Mouse (Mus musculus): ENCODE data around the gene Pde1a. TPM values are rescaled to one million over a fixed set of nuclear protein-coding genes. Genes with fewer than 3 reads are reported as not detected.

The Pde1a gene
- polyA plus RNA-seq, 1 experiment from 2014 or later = 4.6 TPM

DNA sequence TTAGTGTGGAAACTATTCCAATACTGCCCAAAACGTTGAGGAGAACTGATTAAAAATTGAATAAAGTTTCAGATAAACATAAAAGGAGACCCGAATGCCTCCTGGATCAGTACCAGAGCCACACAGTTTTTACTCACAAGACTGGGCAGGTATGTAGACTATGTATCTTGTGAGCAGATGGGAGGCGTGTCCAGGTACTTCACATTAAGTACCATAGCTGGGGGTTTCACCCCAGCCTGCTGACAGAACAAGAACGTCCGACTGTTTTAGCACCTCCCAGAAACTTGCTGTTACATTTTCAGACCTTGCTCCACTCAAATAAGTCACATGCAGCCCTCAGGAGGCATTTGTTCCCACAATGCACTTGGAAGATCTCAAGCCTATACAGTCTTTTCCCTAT is 289.7 kb downstream of the Pde1a start:
- Histone ChIP-seq H3K4me2 (no peak overlapping the region), H3K36me3 (no peaks in the 10 kb centered on the region), H3K9ac (no peak overlapping the region), H3K27ac (no peak overlapping the region), H3K27me3 (no peaks in the 10 kb centered on the region), H3K4me3 (no peak overlapping the region), H3K9me3 (no peaks in the 10 kb centered on the region), H3K4me1 (replicated peaks) (no peaks in the 10 kb centered on the region)
- 81% methylated on average over 5 of the region's 5 CpGs for WGBS
- no peak for ATAC-seq (ENCODE audit: low FRiP score)

DNA sequence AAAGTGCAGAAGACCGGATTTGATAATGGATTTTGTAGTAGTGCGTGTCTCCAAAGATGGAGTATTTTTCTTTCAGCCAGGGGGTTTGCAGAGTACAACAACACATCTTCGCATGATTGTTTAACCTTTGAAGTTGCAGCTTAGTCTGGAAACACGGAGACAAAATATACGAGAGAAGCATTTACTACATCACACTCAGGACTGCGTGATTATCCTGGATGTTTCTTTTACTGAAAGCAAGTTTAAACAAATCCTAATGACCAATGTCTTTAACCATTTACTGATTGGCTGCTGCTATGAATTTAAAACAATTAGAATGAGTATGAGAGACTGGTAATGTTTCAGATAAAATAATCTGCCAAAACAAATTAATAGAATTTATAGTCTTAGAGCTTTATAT is 290.2 kb downstream of the Pde1a start:
- 86% methylated on average over 6 of the region's 6 CpGs for WGBS
- Histone ChIP-seq H3K27ac (no peak overlapping the region), H3K4me1 (replicated peaks) (no peaks in the 10 kb centered on the region), H3K27me3 (no peaks in the 10 kb centered on the region), H3K4me3 (no peak overlapping the region), H3K36me3 (no peaks in the 10 kb centered on the region), H3K4me2 (no peak overlapping the region), H3K9ac (no peak overlapping the region), H3K9me3 (no peaks in the 10 kb centered on the region)
- ATAC-seq (ENCODE audit: low FRiP score) = no peak

DNA sequence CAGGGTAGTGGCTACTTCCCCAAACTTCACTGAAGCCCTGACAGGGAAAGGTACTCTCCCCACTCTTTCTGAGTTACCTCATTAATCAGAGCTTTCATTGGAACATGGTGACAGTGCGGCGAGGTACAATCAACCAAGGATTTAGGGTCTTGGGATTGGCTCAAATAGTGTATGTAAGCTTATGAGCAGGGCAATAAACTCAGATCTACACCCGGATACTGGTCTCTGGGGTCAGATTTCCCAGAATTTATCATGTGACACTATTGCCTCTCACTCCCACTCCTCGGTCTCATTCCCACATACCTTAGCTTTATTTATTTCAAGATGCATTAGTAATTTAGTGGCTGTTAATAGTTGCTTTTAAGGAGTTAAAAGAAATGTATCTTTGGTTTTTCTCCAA is 303.4 kb downstream of the Pde1a start:
- Histone ChIP-seq H3K9me3 (no peaks in the 10 kb centered on the region), H3K4me1 (replicated peaks) (no peaks in the 10 kb centered on the region), H3K4me3 (no peak overlapping the region), H3K27ac (no peak overlapping the region), H3K27me3 (no peaks in the 10 kb centered on the region), H3K9ac (no peak overlapping the region), H3K36me3 (no peaks in the 10 kb centered on the region), H3K4me2 (no peak overlapping the region)
- WGBS = 89% methylated on average over 4 of the region's 4 CpGs
- ATAC-seq (ENCODE audit: low FRiP score) = no peak

DNA sequence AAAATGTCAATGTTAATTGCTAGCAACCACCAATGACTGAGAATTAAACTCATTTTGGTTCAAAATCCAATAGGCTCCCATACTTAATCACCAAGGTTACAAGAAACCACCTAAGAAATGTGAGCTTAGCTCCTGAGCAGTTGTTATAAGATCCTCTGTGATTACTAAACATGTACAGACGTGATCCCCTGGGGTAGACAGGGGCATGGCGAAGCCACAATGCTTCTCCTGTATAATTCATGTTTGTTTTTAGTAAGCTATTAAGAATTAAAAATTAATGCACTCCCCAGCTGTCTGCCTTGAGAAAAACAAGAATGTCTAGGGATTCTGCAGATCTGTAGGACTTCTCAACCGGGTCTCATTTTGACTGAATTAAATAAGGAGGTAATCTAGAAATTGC is 309.7 kb downstream of the Pde1a start:
- H3K4me2 ChIP-seq = no peak overlapping the region
- H3K36me3 ChIP-seq = no peaks in the 10 kb centered on the region
- no peak for ATAC-seq (ENCODE audit: low FRiP score)
- H3K27ac ChIP-seq = no peak overlapping the region
- H3K4me1 ChIP-seq (replicated peaks) = no peaks in the 10 kb centered on the region
- no peak overlapping the region for H3K9ac ChIP-seq
- 62% methylated on average over 3 of the region's 3 CpGs for WGBS
- H3K4me3 ChIP-seq = no peak overlapping the region
- H3K9me3 ChIP-seq = no peaks in the 10 kb centered on the region
- H3K27me3 ChIP-seq = no peaks in the 10 kb centered on the region

DNA sequence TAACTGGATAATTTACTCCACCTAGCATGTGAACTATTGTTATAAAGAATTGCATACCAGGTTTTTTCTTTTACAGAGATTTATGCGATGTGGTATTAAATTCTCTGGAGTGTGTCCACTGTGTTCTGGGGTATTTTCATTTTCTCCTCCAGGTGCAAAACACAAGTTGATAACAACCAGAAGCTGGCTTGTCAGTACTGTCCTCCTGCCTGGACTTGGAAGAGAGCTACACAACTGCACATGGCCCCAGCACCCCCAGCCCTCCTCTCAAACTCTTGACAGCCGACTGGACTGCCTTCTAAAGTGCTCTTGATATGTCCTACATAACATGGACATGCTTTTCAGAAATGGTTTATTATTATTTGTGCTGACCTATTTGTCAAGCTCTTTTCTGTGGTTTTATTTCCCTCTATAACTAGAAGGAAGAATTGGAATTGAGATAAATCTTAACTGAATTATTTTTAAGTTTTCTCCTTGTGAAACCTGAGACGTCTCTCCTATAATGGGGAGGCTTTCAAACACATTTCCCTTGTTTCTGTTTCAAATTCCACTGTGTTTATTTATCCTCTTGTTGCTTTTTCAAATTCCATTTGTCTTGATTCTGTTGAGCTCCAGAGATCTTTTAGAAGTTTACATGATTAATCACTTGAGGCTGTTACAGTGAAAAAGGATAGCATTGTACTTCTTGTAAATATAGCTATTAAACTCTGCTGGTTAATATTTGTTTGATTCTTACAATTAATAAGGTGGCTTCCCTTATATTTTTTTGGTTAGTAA is 313.4 kb downstream of the Pde1a start:
- Histone ChIP-seq H3K36me3 (no peaks in the 10 kb centered on the region), H3K9me3 (no peaks in the 10 kb centered on the region), H3K4me2 (no peak overlapping the region), H3K4me1 (replicated peaks) (no peaks in the 10 kb centered on the region), H3K9ac (no peak overlapping the region), H3K27ac (no peak overlapping the region), H3K27me3 (no peaks in the 10 kb centered on the region), H3K4me3 (no peak overlapping the region)
- WGBS = 72% methylated on average over 3 of the region's 3 CpGs
- ATAC-seq (ENCODE audit: low FRiP score) = no peak

DNA sequence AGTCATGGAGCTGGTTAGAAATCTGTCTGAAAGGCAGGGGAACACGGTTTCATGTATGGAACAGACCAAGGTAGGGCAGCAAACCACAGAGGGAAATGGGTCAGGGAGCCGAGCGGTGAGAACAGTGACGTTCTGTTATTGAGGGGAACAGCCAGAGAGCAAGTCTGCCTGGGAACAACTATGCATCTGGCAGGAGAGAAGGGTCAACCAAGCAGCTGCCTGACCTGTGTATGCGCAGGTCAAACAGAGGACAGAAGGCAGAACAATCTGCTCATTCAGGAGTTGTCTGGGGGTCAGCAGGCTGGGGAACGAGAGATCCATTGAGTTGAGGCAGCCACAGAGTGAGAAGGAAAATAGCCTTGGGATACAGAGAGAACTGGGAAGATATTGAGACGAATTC is 330.6 kb downstream of the Pde1a start:
- Histone ChIP-seq H3K9me3 (no peaks in the 10 kb centered on the region), H3K4me3 (no peak overlapping the region), H3K4me1 (replicated peaks) (peaks cover 3% of the 10 kb centered on the region; the same call in 1 of the 2 replicates), H3K4me2 (no peak overlapping the region), H3K9ac (no peak overlapping the region), H3K27me3 (no peaks in the 10 kb centered on the region), H3K27ac (no peak overlapping the region), H3K36me3 (no peaks in the 10 kb centered on the region)
- no peak for ATAC-seq (ENCODE audit: low FRiP score)
- 8% methylated on average over 7 of the region's 7 CpGs for WGBS

DNA sequence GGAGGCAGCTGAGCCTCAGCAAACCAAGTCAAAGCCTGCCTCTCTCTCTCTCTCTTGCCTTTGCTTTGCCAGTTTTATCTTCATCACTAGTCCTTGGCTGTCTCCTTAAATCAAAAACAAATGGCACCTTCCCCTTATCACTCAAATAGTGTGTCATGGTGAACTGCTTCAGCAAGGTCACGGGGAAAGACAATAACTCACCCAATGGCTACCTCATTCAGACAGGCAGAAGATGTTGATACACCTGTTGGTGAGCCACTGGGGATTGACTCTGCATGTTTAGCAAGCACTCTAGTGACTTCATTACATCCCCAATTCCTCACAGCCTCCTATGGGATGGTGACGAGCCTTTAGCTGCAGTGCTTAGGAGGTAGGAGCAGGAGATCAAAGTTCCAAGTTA is 331.8 kb downstream of the Pde1a start:
- 55% methylated on average over 2 of the region's 2 CpGs for whole genome bisulfite sequencing
- H3K36me3 ChIP-seq = no peaks in the 10 kb centered on the region
- no peak overlapping the region for H3K4me2 ChIP-seq
- no peak overlapping the region for H3K4me3 ChIP-seq
- H3K4me1 ChIP-seq (replicated peaks) = peaks cover 3% of the 10 kb centered on the region; the same call in 1 of the 2 replicates
- no peaks in the 10 kb centered on the region for H3K27me3 ChIP-seq
- ATAC-seq (ENCODE audit: low FRiP score) = no peak
- no peak overlapping the region for H3K27ac ChIP-seq
- H3K9me3 ChIP-seq = no peaks in the 10 kb centered on the region
- H3K9ac ChIP-seq = no peak overlapping the region

DNA sequence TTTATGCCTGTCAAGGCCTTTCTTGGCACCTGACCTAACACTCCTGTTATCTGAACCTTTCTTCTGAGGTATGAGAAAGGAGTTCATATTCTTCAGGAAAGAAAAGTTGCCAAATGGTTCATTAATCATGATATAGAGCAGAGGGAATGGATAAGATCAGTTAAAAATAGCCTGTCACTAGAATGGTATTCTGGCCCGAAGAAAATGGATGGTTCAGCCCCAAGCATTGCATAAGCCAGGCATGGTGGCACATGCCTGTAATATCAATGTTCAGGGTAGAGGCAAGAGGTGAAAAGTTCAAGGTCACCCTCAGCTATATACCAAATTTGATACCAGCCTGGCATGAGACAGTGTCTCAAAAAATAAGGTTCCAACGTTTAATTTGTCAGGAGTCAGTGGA is 336.1 kb downstream of the Pde1a start:
- no peaks in the 10 kb centered on the region for H3K36me3 ChIP-seq
- no peak overlapping the region for H3K27ac ChIP-seq
- ATAC-seq (ENCODE audit: low FRiP score) = no peak
- H3K27me3 ChIP-seq = no peaks in the 10 kb centered on the region
- no peak overlapping the region for H3K4me2 ChIP-seq
- WGBS = 79% methylated on average over 2 of the region's 2 CpGs
- no peaks in the 10 kb centered on the region for H3K9me3 ChIP-seq
- no peaks in the 10 kb centered on the region for H3K4me1 ChIP-seq (replicated peaks)
- no peak overlapping the region for H3K4me3 ChIP-seq
- no peak overlapping the region for H3K9ac ChIP-seq

DNA sequence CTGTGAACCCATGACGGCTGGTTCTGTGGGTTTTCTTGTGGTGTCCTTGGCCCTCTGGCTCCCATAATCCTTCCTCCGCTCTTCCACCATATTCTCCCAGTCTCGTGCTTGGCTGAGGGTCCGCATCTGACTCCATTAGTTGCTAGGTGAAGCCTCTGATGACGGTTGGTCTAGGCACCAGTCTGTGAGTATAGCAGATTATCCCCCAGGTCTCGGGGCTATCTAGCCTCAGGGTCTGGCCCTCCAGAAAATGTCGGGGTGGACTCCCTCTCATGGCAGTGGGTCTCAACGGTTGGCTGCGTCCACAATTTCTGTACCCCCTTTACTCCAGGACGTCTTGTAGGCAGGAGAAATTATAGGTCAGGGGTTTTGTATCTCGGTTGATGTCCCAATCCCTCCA is 342.8 kb downstream of the Pde1a start:
- Histone ChIP-seq H3K4me3 (no peak overlapping the region), H3K9ac (no peak overlapping the region), H3K27ac (no peak overlapping the region), H3K4me2 (no peak overlapping the region), H3K4me1 (replicated peaks) (no peaks in the 10 kb centered on the region), H3K9me3 (no peaks in the 10 kb centered on the region), H3K36me3 (no peaks in the 10 kb centered on the region), H3K27me3 (no peaks in the 10 kb centered on the region)
- ATAC-seq (ENCODE audit: low FRiP score) = no peak
- 92% methylated on average over 11 of the region's 11 CpGs for WGBS

DNA sequence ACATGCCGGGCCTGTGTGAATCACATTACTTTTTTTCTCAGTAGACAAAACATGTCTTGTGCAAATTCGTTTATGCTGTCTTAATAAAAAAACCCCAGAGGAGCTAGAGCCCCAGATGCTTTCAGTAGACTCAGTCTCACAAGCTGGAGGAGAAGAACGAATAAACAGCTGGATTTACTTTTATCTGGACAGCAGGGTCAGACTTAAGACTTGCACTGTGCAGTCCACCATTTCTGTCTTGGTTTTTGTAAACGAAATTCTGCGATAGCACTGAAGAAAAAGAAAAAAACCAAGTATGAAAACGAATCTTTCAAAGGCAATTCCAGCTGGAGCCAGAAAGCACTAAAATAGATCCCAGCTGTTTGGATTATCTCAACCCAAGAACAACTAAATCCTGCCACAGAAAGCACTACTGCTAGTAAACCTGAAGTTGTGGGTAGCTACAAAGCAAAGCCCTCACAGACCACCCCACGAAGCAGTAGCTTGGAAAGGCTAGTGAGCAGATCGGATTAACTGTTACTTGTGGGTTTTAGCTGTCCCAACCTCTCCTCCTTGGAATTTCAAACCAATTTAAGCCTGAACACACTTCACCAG is 343.6 kb downstream of the Pde1a start:
- no peak overlapping the region for H3K4me2 ChIP-seq
- H3K9me3 ChIP-seq = no peaks in the 10 kb centered on the region
- 74% methylated on average over 8 of the region's 8 CpGs for WGBS
- H3K9ac ChIP-seq = no peak overlapping the region
- no peak overlapping the region for H3K27ac ChIP-seq
- H3K4me1 ChIP-seq (replicated peaks) = no peaks in the 10 kb centered on the region
- no peaks in the 10 kb centered on the region for H3K36me3 ChIP-seq
- no peaks in the 10 kb centered on the region for H3K27me3 ChIP-seq
- ATAC-seq (ENCODE audit: low FRiP score) = no peak
- no peak overlapping the region for H3K4me3 ChIP-seq

Other genes starting within 250 kb of the Pde1a start
- not detected in 2 replicates for gene Prdx6b, start 163.0 kb upstream of the Pde1a start, polyA plus RNA-seq (2015; fragmentation: Nextera tagmentation; extraction: Ambion mirVana)
- gene Dnajc10, start 186.0 kb upstream of the Pde1a start, polyA plus RNA-seq (2015; fragmentation: Nextera tagmentation; extraction: Ambion mirVana) = 66.3 TPM in 2 replicates